Mouse (Mus musculus) layer of hippocampus, postnatal 14 days (tissue): ENCODE results near the gene Fkbp2. TPM values are rescaled to one million over a fixed set of nuclear protein-coding genes. Genes with fewer than 3 reads are reported as not detected.

Source experiments
- DNase-seq, 2 experiments: peaks; one replicate each; pipeline ENCODE4 v3.0.0; 2021 to 2022; ENCODE audit warnings: low spot score in 2 of 2, mixed read lengths in 1 of 2
- long read RNA-seq, 2 experiments: library from polyadenylated mRNA; stranded (forward); transcript quantifications; one replicate each; pipeline ENCODE4 v2.0.0; 2021
- total RNA-seq, 2 experiments: library from RNA; stranded (reverse); gene quantifications; 2 replicates each; pipeline ENCODE4 v1.2.3; 2021

The Fkbp2 gene
- total RNA-seq: 10 to 100 TPM; 68.8 to 73.3 TPM
- long read RNA-seq, experiment 1, transcript Fkbp2-201 (6 exons, 642 nt): minor isoform, 10 of 33 reads
- long read RNA-seq, experiment 1, transcript Fkbp2-202 (6 exons, 664 nt): major isoform, 19 of 33 reads
- long read RNA-seq, experiment 1, partial matches to known transcripts: 0 of 33 reads
- long read RNA-seq, experiment 1, other reads (novel, unspliced or antisense): 4 of 33 reads
- long read RNA-seq, experiment 2, transcript Fkbp2-202 (6 exons, 664 nt): major isoform, 44 of 88 reads
- long read RNA-seq, experiment 2, transcript Fkbp2-201 (6 exons, 642 nt): minor isoform, 27 of 88 reads
- long read RNA-seq, experiment 2, partial matches to known transcripts: 5 of 88 reads
- long read RNA-seq, experiment 2, other reads (novel, unspliced or antisense): 11 of 88 reads

- DNase-seq: peak; percentile 99 to 100
Observed at GRCm38 (mm10) chr19:6980381-6981093, at the start of gene Fkbp2. TSS of gene Fkbp2 (minus strand) at chr19:6980501.

GRCm38 (mm10) chr19:7029531-7029930, 49.2 kb upstream of the Fkbp2 start:
- no peak for DNase-seq

- DNase-seq: no peak
Observed at GRCm38 (mm10) chr19:7020224-7020641, 39.9 kb upstream of the Fkbp2 start.

- peak in 1 of 2 experiments; percentile 37 for DNase-seq
Observed at GRCm38 (mm10) chr19:7019191-7019590, 38.9 kb upstream of the Fkbp2 start, which contains the start of gene Fermt3. TSS of gene Fermt3 (minus strand) at chr19:7019469.

GRCm38 (mm10) chr19:7018546-7018945, 38.2 kb upstream of the Fkbp2 start:
- DNase-seq: no peak

- no peak for DNase-seq
Observed at GRCm38 (mm10) chr19:7017541-7018457, 37.5 kb upstream of the Fkbp2 start.

- no peak for DNase-seq
Observed at GRCm38 (mm10) chr19:7014481-7015135, 34.3 kb upstream of the Fkbp2 start.

- no peak for DNase-seq
Observed at GRCm38 (mm10) chr19:7013984-7014383, 33.7 kb upstream of the Fkbp2 start.

GRCm38 (mm10) chr19:7012426-7012825, 32.1 kb upstream of the Fkbp2 start:
- DNase-seq: no peak

- DNase-seq: no peak
Observed at GRCm38 (mm10) chr19:7006892-7007593, 26.7 kb upstream of the Fkbp2 start.

GRCm38 (mm10) chr19:6999360-7000063, 19.2 kb upstream of the Fkbp2 start:
- DNase-seq: no peak

- no peak for DNase-seq
Observed at GRCm38 (mm10) chr19:6997721-6998290, 17.5 kb upstream of the Fkbp2 start.

- DNase-seq: peak; percentile 73 to 85
Observed at GRCm38 (mm10) chr19:6996006-6996405, 15.7 kb upstream of the Fkbp2 start, which contains the start of the genes Nudt22 and Trpt1. TSS of gene Nudt22 (minus strand) at chr19:6996117. TSS of gene Trpt1 (plus strand) at chr19:6996131.

GRCm38 (mm10) chr19:6995255-6995991, 15.1 kb upstream of the Fkbp2 start:
- no peak for DNase-seq

- no peak for DNase-seq
Observed at GRCm38 (mm10) chr19:6994489-6994888, 14.2 kb upstream of the Fkbp2 start.

- DNase-seq: no peak
Observed at GRCm38 (mm10) chr19:6994002-6994401, 13.7 kb upstream of the Fkbp2 start.

GRCm38 (mm10) chr19:6993011-6993770, 12.9 kb upstream of the Fkbp2 start:
- DNase-seq: no peak
